Mouse (Mus musculus): ENCODE measurements around the gene Kcnab1.

Kcnab1 gene

GRCm38 (mm10) chr3:65316738-65317137 lies 207.6 kb downstream of the Kcnab1 start:
- DNase-seq (ENCODE audit: low read depth, low spot score) = no peak

GRCm38 (mm10) chr3:65317876-65318537 lies 208.8 kb downstream of the Kcnab1 start:
- peak; percentile 29 for DNase-seq (ENCODE audit: low read depth, low spot score)

GRCm38 (mm10) chr3:65319248-65320008 lies 210.2 kb downstream of the Kcnab1 start:
- no peak for DNase-seq (ENCODE audit: low read depth, low spot score)

DNA sequence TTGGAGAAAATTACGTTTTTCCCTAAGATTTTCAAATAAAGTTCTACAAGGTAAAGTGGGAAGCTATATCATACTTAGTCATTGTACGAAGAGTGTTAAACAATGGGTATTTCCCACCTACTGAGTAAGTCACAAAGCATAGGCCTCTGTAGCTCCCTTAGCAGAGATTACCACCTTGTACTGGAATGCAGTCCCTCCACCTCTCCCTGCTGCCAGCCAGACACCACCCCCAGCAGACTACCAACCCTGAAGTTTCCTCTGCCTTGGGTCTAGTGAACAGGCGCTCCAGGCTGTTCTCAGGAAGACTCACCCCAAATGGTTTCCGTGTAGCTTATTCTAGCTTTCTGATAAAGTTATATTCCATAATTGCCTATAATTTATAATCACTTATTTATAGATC lies 211.8 kb downstream of the Kcnab1 start:
- no peak for DNase-seq (ENCODE audit: low read depth, low spot score)

DNA sequence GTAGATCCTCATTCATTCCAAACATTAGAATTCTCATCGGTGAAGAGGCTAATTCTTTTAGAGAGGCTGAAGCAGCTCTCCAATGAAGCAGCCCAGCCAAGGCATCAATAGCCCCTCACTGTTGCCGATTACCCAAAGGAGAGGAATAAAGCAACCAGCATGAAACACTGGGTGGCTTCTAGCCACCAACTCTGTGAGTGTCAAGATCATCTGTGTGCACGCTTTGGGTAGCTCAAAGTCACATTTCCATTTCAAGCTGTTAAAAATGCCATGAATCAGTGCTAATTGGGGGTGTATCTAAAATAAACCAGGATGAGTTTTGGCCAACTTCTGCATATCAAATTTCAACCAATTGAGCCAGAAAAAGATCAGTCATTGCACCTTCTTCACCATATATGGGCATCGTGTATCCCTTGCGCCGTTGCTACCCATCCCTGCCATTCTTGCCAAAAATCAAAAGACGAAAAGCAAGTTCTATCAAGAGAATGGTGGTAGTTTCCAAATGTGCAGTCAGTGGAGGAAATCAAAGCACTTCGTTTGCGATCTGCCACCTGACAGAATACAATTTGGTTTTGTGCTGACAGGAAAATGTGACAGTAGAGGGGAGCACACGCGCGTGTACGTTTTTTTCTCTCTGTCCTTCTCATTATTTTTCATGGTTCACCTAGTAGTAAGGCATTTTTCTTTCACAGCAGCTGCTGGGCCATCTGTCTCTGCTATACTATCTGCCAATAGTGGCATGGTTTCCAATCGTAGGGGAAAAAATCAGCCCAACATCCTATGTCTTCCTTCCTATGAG lies 213.0 kb downstream of the Kcnab1 start:
- DNase-seq (ENCODE audit: low read depth, low spot score) = no peak

- no peak for DNase-seq (ENCODE audit: low read depth, low spot score)
Observed at GRCm38 (mm10) chr3:65325254-65325653, 216.1 kb downstream of the Kcnab1 start.

GRCm38 (mm10) chr3:65328814-65329213 lies 219.6 kb downstream of the Kcnab1 start:
- no peak for DNase-seq (ENCODE audit: low read depth, low spot score)

DNA sequence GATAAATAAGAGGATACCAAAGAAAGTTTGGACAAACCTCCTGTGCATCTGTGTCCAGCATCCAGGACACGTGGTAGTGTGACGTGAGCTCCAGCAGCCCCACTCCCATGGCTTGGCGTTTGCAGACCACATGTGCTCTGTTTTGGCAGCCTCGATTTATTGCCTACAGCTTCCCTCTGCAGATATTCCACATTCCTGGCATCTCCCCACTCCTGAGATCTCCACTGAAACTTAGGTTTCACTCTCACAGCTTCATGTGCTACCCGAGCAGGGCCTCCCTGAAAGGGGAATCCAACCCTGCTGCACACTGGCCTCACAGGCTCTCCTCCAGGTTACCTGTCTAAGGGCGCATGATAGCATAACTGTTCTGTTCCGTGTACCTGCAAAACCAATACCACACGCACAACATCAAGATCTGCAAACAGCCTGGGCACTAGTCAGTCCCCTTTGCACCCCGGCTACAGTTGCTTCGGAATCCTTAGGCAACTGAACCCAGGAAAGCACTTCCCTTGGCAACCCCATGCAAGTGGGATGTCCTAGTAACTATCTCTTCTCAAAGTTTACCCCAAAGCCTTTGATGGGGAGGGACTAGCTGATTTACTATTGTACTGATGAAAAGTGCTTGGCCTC lies 228.8 kb downstream of the Kcnab1 start:
- DNase-seq (ENCODE audit: low read depth, low spot score) = no peak

DNA sequence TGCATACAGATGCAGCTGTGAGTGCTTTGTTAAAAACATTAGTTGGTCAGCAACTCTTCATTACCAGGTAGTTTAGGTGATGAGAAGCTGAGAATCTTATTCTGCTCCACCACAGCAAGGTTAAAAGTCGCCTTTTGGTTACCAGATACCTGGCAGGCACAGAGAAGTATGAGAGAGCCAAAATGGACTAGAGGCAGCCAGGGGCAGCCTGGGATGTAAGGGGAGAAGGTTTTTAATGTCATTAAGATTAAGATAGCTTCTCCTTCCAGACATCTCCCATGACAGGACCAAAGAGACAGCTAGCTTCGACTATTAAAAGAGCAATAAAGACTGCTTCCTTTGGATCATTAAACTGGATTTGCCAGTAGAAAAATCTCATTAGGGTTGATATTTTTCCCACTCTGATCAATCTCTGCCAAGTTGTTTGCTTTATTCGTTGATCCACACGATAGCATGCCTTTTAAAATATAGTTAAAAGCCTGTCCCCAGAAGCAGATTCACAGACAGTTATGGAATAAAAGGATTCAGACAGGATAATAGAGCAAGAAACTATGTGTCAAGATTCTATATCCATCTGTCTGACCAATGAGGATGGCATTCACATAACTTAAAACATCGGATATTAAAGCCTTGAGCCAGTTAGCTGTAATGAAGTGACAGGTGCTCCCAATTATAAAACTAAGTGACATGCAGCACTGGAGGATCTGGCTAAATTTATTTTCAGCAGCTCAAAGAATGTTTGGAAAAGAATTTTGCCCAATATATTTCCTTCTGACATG lies 231.2 kb downstream of the Kcnab1 start:
- no peak for DNase-seq (ENCODE audit: low read depth, low spot score)

GRCm38 (mm10) chr3:65346176-65346575 lies 237.0 kb downstream of the Kcnab1 start:
- no peak for DNase-seq (ENCODE audit: low read depth, low spot score)

- no peak for DNase-seq (ENCODE audit: low read depth, low spot score)
Observed at GRCm38 (mm10) chr3:65352278-65353127, 243.3 kb downstream of the Kcnab1 start.

- no peak for DNase-seq (ENCODE audit: low read depth, low spot score)
Observed at GRCm38 (mm10) chr3:65353263-65354037, 244.3 kb downstream of the Kcnab1 start.

GRCm38 (mm10) chr3:65355479-65355878 lies 246.3 kb downstream of the Kcnab1 start:
- no peak for DNase-seq (ENCODE audit: low read depth, low spot score)

GRCm38 (mm10) chr3:65358275-65358674 lies 249.1 kb downstream of the Kcnab1 start:
- DNase-seq (ENCODE audit: low read depth, low spot score) = no peak

DNA sequence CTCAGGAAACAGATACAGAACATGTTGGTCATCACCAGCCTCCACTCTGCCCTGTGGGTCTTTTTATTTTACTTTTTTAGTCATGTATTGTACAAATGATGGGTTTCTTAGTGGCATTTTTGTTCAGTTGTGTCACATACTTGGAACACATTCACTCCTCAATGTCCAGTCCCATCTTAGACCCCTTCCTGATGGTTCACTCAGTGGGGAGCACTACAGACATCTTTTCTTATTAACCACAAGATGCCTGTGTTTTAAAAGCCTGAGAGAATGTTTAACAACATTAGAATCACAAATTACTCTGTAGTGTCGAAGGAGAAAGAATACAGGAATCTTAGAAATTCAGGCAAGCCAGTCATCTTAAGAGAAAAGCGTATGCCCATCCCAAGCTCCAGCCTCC lies 249.7 kb downstream of the Kcnab1 start:
- DNase-seq (ENCODE audit: low read depth, low spot score) = no peak

- no peak for DNase-seq (ENCODE audit: low read depth, low spot score)
Observed at GRCm38 (mm10) chr3:65360163-65360969, 251.2 kb downstream of the Kcnab1 start.

- DNase-seq (ENCODE audit: low read depth, low spot score) = no peak
Observed at GRCm38 (mm10) chr3:65363438-65363837, 254.3 kb downstream of the Kcnab1 start.

GRCm38 (mm10) chr3:65365184-65365583 lies 256.0 kb downstream of the Kcnab1 start:
- DNase-seq (ENCODE audit: low read depth, low spot score) = no peak

Data from WW6 (cell line).